Mouse (Mus musculus) forebrain, postnatal 0 days (tissue): ENCODE results near the gene Fa2h. TPM values are rescaled to one million over a fixed set of nuclear protein-coding genes. Genes with fewer than 3 reads are reported as not detected.

Experiments
- ATAC-seq: fragments of 200-750 bp; cut with Nextera tagmentation; 2 replicates; pipeline ENCODE4 v1.8.0; 2017; ENCODE audit warnings: mild to moderate bottlenecking, moderate library complexity
- DNase-seq: peaks from one replicate; pipeline ENCODE4 v3.0.0-alpha.2; 2015
- H3K27ac ChIP-seq: fragments of 300-500 bp; sonication (generic); 2 replicates; pipeline ENCODE4 v1.5.1; 2014; ENCODE audit warnings: low read depth, mild to moderate bottlenecking, antibody characterized with exemption, low read length, moderate library complexity, mixed read lengths
- H3K27me3 ChIP-seq: fragments of 300-500 bp; sonication (generic); 2 replicates; pipeline ENCODE4 v1.6.1; 2014; ENCODE audit warnings: mild to moderate bottlenecking, low read length, mixed read lengths; ENCODE audit not compliant: insufficient read depth
- H3K36me3 ChIP-seq: fragments of 300-500 bp; sonication (generic); 2 replicates; pipeline ENCODE4 v1.6.1; 2014; ENCODE audit warnings: mild to moderate bottlenecking, moderate library complexity; ENCODE audit not compliant: insufficient read depth
- H3K4me1 ChIP-seq: fragments of 300-500 bp; sonication (generic); 2 replicates; pipeline ENCODE4 v1.6.1; 2014; ENCODE audit warnings: antibody characterized with exemption; ENCODE audit not compliant: insufficient read depth
- H3K4me2 ChIP-seq: fragments of 300-500 bp; sonication (generic); 2 replicates; pipeline ENCODE4 v1.6.1; 2014; ENCODE audit warnings: low read depth, mild to moderate bottlenecking, moderate library complexity
- H3K4me3 ChIP-seq: fragments of 300-500 bp; sonication (generic); 2 replicates; pipeline ENCODE4 v1.5.1; 2014; ENCODE audit warnings: low read depth, low read length, mixed read lengths
- H3K9ac ChIP-seq: fragments of 300-500 bp; sonication (generic); 2 replicates; pipeline ENCODE4 v1.6.1; 2014; ENCODE audit warnings: mild to moderate bottlenecking
- H3K9me3 ChIP-seq: fragments of 300-500 bp; sonication (generic); 2 replicates; pipeline ENCODE4 v1.6.1; 2016; ENCODE audit warnings: low read length
- CTCF ChIP-seq: sonication (generic); IDR thresholded peaks from 2 replicates; pipeline ENCODE4 v1.5.1; 2016; ENCODE audit warnings: antibody characterized with exemption, control low read depth, low read depth
- WGBS: fragments of 180-500 bp; shearing (Covaris S2); extraction: QIAGEN DNeasy Blood & Tissue Kit; methylation state at CpG from one replicate; pipeline ENCODE4 v1.1.7; 2014; 5-methylcytosine and 5-hydroxymethylcytosine counted together
- polyA plus RNA-seq: library from polyadenylated mRNA; unstranded; fragments of >200 nt; fragmentation: Nextera tagmentation; extraction: Ambion mirVana; gene quantifications from 2 replicates; pipeline ENCODE4 v1.2.1, GENCODE M21; 2015
- total RNA-seq: library from RNA; depleted of rRNA; stranded (reverse); fragments of >200 nt; gene quantifications from 2 replicates; pipeline ENCODE4 v1.2.3, GENCODE M21; 2014

Fa2h gene
- total and polyA plus RNA-seq, 2 experiments from 2014 or later = 0.29 to 0.33 TPM

- Histone ChIP-seq H3K27me3 (no peaks in the 10 kb centered on the region), H3K36me3 (no peaks in the 10 kb centered on the region), H3K4me2 (no peak overlapping the region), H3K9ac (no peak overlapping the region), H3K4me3 (no peak overlapping the region), H3K27ac (no peak overlapping the region), H3K9me3 (no peaks in the 10 kb centered on the region), H3K4me1 (no peaks in the 10 kb centered on the region)
- 66% methylated on average over 5 of the region's 5 CpGs for WGBS
- DNase-seq (no peak), ATAC-seq (no peak)
- TF ChIP-seq CTCF = no peak
Measured at GRCm38 (mm10) chr8:111359936-111360335, 33.7 kb downstream of the Fa2h start.

- H3K27ac ChIP-seq = no peak overlapping the region
- no peaks in the 10 kb centered on the region for H3K9me3 ChIP-seq
- 75% methylated on average over 1 of the region's 1 CpGs for WGBS
- H3K9ac ChIP-seq = no peak overlapping the region
- ATAC-seq (no peak), DNase-seq (no peak)
- H3K4me2 ChIP-seq = no peak overlapping the region
- H3K4me1 ChIP-seq = no peaks in the 10 kb centered on the region
- H3K4me3 ChIP-seq = no peak overlapping the region
- H3K27me3 ChIP-seq = no peaks in the 10 kb centered on the region
- no peaks in the 10 kb centered on the region for H3K36me3 ChIP-seq
- TF ChIP-seq CTCF = no peak
Measured at GRCm38 (mm10) chr8:111358905-111359304, 34.7 kb downstream of the Fa2h start.

- TF ChIP-seq CTCF = no peak
- no peak overlapping the region for H3K4me3 ChIP-seq
- H3K4me2 ChIP-seq = no peak overlapping the region
- no peaks in the 10 kb centered on the region for H3K36me3 ChIP-seq
- 89% methylated on average over 4 of the region's 4 CpGs for whole genome bisulfite sequencing
- H3K9me3 ChIP-seq = no peaks in the 10 kb centered on the region
- DNase-seq = no peak
- H3K9ac ChIP-seq = no peak overlapping the region
- no peaks in the 10 kb centered on the region for H3K27me3 ChIP-seq
- no peak overlapping the region for H3K27ac ChIP-seq
- ATAC-seq = no peak
- no peaks in the 10 kb centered on the region for H3K4me1 ChIP-seq
Measured at GRCm38 (mm10) chr8:111357433-111357832, 36.2 kb downstream of the Fa2h start.

DNA sequence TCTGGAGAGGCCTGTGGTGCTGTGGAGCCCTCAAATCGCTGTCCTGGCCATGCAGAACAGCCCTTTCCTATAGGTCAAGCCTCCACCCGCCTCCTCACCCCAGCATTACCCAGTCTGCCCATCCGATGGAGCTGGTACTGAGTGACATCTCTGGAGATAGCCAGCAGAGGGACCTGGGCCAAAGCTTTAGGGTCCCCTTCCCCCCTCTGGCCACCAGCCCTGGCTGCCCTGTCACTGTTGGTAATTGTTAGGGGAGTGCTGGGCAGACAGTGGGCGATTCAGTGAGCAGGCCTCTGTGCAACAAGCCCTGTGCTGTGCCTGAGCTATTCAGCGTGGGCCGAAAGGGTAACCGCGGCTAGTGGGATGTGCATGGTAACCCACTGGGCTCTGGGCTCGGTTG is 40.1 kb downstream of the Fa2h start:
- no peaks in the 10 kb centered on the region for H3K27me3 ChIP-seq
- no peaks in the 10 kb centered on the region for H3K36me3 ChIP-seq
- no peaks in the 10 kb centered on the region for H3K4me1 ChIP-seq
- no peak overlapping the region for H3K4me3 ChIP-seq
- H3K27ac ChIP-seq = no peak overlapping the region
- no peak overlapping the region for H3K4me2 ChIP-seq
- H3K9ac ChIP-seq = no peak overlapping the region
- H3K9me3 ChIP-seq = no peaks in the 10 kb centered on the region
- WGBS = 78% methylated on average over 9 of the region's 9 CpGs
- ATAC-seq (peak; percentile 72), DNase-seq (no peak)
- no peak for TF ChIP-seq CTCF

GRCm38 (mm10) chr8:111352289-111352688 is 41.3 kb downstream of the Fa2h start:
- Histone ChIP-seq H3K27me3 (no peaks in the 10 kb centered on the region), H3K4me2 (no peak overlapping the region), H3K27ac (no peak overlapping the region), H3K9me3 (no peaks in the 10 kb centered on the region), H3K9ac (no peak overlapping the region), H3K4me3 (no peak overlapping the region), H3K36me3 (no peaks in the 10 kb centered on the region), H3K4me1 (no peaks in the 10 kb centered on the region)
- no peak for TF ChIP-seq CTCF
- DNase-seq (no peak), ATAC-seq (no peak)
- WGBS = 91% methylated on average over 5 of the region's 5 CpGs

DNA sequence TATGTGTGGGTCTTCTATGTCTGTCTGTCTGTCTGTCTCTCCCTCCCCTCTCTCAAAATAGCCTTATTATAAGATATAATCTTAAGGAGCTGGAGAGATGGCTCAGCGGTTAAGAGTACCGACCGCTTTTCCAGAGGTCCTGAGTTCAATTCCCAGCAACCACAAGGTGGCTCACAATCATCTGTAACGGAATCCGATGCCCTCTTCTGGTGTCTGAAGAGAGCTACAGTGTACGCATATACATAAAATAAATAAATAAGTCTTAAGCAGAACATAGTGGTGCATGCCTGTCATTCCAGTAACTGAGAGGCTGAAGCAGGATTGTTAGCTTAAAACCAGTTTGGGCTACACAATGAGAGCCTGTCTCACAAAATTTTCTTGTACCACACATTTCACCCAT is 43.0 kb downstream of the Fa2h start:
- Histone ChIP-seq H3K36me3 (no peaks in the 10 kb centered on the region), H3K4me3 (no peak overlapping the region), H3K27me3 (no peaks in the 10 kb centered on the region), H3K4me1 (no peaks in the 10 kb centered on the region), H3K4me2 (no peak overlapping the region), H3K9ac (no peak overlapping the region), H3K27ac (no peak overlapping the region), H3K9me3 (no peaks in the 10 kb centered on the region)
- ATAC-seq = no peak
- 88% methylated on average over 6 of the region's 6 CpGs for WGBS
- DNase-seq = no peak
- no peak for TF ChIP-seq CTCF

DNA sequence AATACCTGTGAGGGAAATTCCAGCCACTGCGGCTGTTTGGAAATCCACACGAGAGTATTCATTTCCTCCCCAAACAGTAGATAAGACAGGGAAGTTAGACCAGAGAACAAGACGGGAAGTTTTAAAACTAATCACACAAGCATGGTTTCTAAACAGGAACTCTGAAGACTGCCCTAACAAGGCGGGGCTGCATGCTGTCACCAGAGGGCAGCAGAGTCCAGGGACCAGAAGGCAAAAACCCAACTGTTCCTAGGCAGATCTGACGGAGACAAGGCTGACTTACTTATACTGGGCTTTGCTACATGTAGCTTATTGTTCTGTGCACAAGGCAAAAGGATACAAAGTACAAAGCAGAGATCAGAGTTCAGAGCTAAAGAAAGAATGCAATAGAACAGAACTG is 50.4 kb downstream of the Fa2h start:
- no peaks in the 10 kb centered on the region for H3K36me3 ChIP-seq
- H3K4me1 ChIP-seq = no peaks in the 10 kb centered on the region
- no peak overlapping the region for H3K9ac ChIP-seq
- 16% methylated on average over 5 of the region's 5 CpGs for WGBS
- H3K27ac ChIP-seq = no peak overlapping the region
- no peaks in the 10 kb centered on the region for H3K9me3 ChIP-seq
- TF ChIP-seq CTCF = peak; percentile 92
- H3K4me3 ChIP-seq = no peak overlapping the region
- DNase-seq (peak; percentile 79), ATAC-seq (peak; percentile 62; the same call in 1 of the 2 replicates)
- H3K4me2 ChIP-seq = no peak overlapping the region
- H3K27me3 ChIP-seq = peaks cover 4% of the 10 kb centered on the region

- Histone ChIP-seq H3K27me3 (peaks cover 14% of the 10 kb centered on the region), H3K9ac (no peak overlapping the region), H3K4me1 (no peaks in the 10 kb centered on the region), H3K4me2 (no peak overlapping the region), H3K27ac (no peak overlapping the region), H3K9me3 (no peaks in the 10 kb centered on the region), H3K4me3 (no peak overlapping the region), H3K36me3 (no peaks in the 10 kb centered on the region)
- no peak for ATAC-seq
- DNase-seq = no peak
- TF ChIP-seq CTCF = no peak
- 74% methylated on average over 3 of the region's 3 CpGs for WGBS
Measured at GRCm38 (mm10) chr8:111340186-111340585, 53.4 kb downstream of the Fa2h start.
